Mouse (Mus musculus) neural tube, embryonic 14.5 days (tissue): Measurements from ENCODE around the gene Syncrip. TPM values are rescaled to one million over a fixed set of nuclear protein-coding genes. Genes with fewer than 3 reads are reported as not detected.
"Not testable (repeated sequence)": the region's sequence is repeated elsewhere in the genome, so short reads cannot be mapped to it uniquely, and the experiment has no call there.

ENCODE experiments used
- ATAC-seq: fragments of 200-750 bp; cut with Nextera tagmentation; 2 replicates; pipeline ENCODE4 v1.8.0; 2017; ENCODE audit warnings: low read depth, mild to moderate bottlenecking, moderate TSS enrichment, moderate library complexity
- H3K27ac ChIP-seq: fragments of 300-500 bp; sonication (generic); 2 replicates; pipeline ENCODE4 v1.5.1; 2014; ENCODE audit warnings: low read depth, mild to moderate bottlenecking, control low read depth, low read length, moderate library complexity, mixed read lengths
- H3K27me3 ChIP-seq: fragments of 300-500 bp; sonication (generic); 2 replicates; pipeline ENCODE4 v1.6.1; 2014; ENCODE audit warnings: low read length; ENCODE audit not compliant: control insufficient read depth, insufficient read depth
- H3K36me3 ChIP-seq: fragments of 300-500 bp; sonication (generic); 2 replicates; pipeline ENCODE4 v1.6.1; 2014; ENCODE audit warnings: low read length, mixed read lengths; ENCODE audit not compliant: control insufficient read depth, insufficient read depth
- H3K4me1 ChIP-seq: fragments of 300-500 bp; sonication (generic); 2 replicates; pipeline ENCODE4 v1.6.1; 2014; ENCODE audit warnings: low read length; ENCODE audit not compliant: control insufficient read depth, insufficient read depth
- H3K4me2 ChIP-seq: fragments of 300-500 bp; sonication (generic); 2 replicates; pipeline ENCODE4 v1.6.1; 2014; ENCODE audit warnings: mild to moderate bottlenecking, low read depth, low read length, control low read depth
- H3K4me3 ChIP-seq: fragments of 300-500 bp; sonication (generic); 2 replicates; pipeline ENCODE4 v1.5.1; 2014; ENCODE audit warnings: low read depth, low read length, control low read depth, mixed read lengths
- H3K9ac ChIP-seq: fragments of 300-500 bp; sonication (generic); replicated peaks from 2 replicates; pipeline ENCODE4 v1.6.1; 2014; ENCODE audit warnings: low read depth, mild to moderate bottlenecking, control low read depth, low read length, mixed read lengths
- H3K9me3 ChIP-seq: fragments of 300-500 bp; sonication (generic); 2 replicates; pipeline ENCODE4 v1.6.1; 2016; ENCODE audit warnings: low read length; ENCODE audit not compliant: control insufficient read depth
- WGBS: fragments of 180-500 bp; shearing (Covaris S2); extraction: QIAGEN DNeasy Blood & Tissue Kit; methylation state at CpG from one replicate; pipeline ENCODE4 v1.1.7; 2014; 5-methylcytosine and 5-hydroxymethylcytosine counted together
- polyA plus RNA-seq: library from polyadenylated mRNA; unstranded; fragments of >200 nt; fragmentation: Nextera tagmentation; extraction: Ambion mirVana; gene quantifications from 2 replicates; pipeline ENCODE4 v1.2.1, GENCODE M21; 2014

Gene Syncrip
- polyA plus RNA-seq, 1 experiment from 2014 or later = 86.6 TPM

GRCm38 (mm10) chr9:88500112-88500511 lies 17.7 kb upstream of the Syncrip start:
- Histone ChIP-seq H3K27ac (no peak overlapping the region), H3K4me1 (no peaks in the 10 kb centered on the region), H3K9ac (no peak overlapping the region), H3K4me2 (no peak overlapping the region), H3K27me3 (no peaks in the 10 kb centered on the region), H3K36me3 (no peaks in the 10 kb centered on the region), H3K9me3 (no peaks in the 10 kb centered on the region), H3K4me3 (no peak overlapping the region)
- WGBS = 79% methylated on average over 2 of the region's 2 CpGs
- ATAC-seq = no peak

- H3K4me2 ChIP-seq = no peak overlapping the region
- H3K27ac ChIP-seq = no peak overlapping the region
- H3K4me1 ChIP-seq = no peaks in the 10 kb centered on the region
- 81% methylated on average over 1 of the region's 1 CpGs for WGBS
- no peak overlapping the region for H3K9ac ChIP-seq
- no peak for ATAC-seq
- no peaks in the 10 kb centered on the region for H3K36me3 ChIP-seq
- no peaks in the 10 kb centered on the region for H3K9me3 ChIP-seq
- no peak overlapping the region for H3K4me3 ChIP-seq
- H3K27me3 ChIP-seq = no peaks in the 10 kb centered on the region
These were observed 10.1 kb upstream of the Syncrip start for GRCm38 (mm10) chr9:88492522-88492921.

- Histone ChIP-seq H3K36me3 (no peaks in the 10 kb centered on the region), H3K4me1 (peaks cover 13% of the 10 kb centered on the region), H3K4me3 (no peak overlapping the region), H3K27me3 (no peaks in the 10 kb centered on the region), H3K9ac (no peak overlapping the region), H3K27ac (no peak overlapping the region), H3K9me3 (no peaks in the 10 kb centered on the region), H3K4me2 (no peak overlapping the region)
- no peak for ATAC-seq
- 65% methylated on average over 6 of the region's 6 CpGs for WGBS
These were observed 2.2 kb upstream of the Syncrip start for GRCm38 (mm10) chr9:88484531-88484930.

GRCm38 (mm10) chr9:88482829-88483396 lies 539 bp upstream of the Syncrip start:
- H3K4me2 ChIP-seq = peak overlapping the region; percentile 56
- H3K36me3 ChIP-seq = no peaks in the 10 kb centered on the region; the same call in 1 of the 2 replicates
- H3K27ac ChIP-seq = peak overlapping the region; percentile 100
- no peaks in the 10 kb centered on the region for H3K9me3 ChIP-seq
- peak overlapping the region; percentile 97 for H3K4me3 ChIP-seq
- H3K4me1 ChIP-seq = peaks cover 13% of the 10 kb centered on the region
- under 1% methylated on average over 41 of the region's 52 CpGs for WGBS
- peak overlapping the region; percentile 94 for H3K9ac ChIP-seq
- ATAC-seq = no peak
- no peaks in the 10 kb centered on the region for H3K27me3 ChIP-seq

- Histone ChIP-seq H3K27me3 (no peaks in the 10 kb centered on the region), H3K36me3 (no peaks in the 10 kb centered on the region; the same call in 1 of the 2 replicates), H3K9ac (peak overlapping the region; percentile 94), H3K4me2 (peak overlapping the region; percentile 83; the same call in 1 of the 2 replicates), H3K4me1 (peaks cover 13% of the 10 kb centered on the region), H3K4me3 (peak overlapping the region; percentile 97), H3K27ac (peak overlapping the region; percentile 96), H3K9me3 (no peaks in the 10 kb centered on the region)
- 0% methylated on average over 34 of the region's 43 CpGs for WGBS
- peak; percentile 19; the same call in 1 of the 2 replicates for ATAC-seq
These were observed 598 bp downstream of the Syncrip start for GRCm38 (mm10) chr9:88481791-88482160.

GRCm38 (mm10) chr9:88481061-88481790 lies 1.1 kb downstream of the Syncrip start:
- Histone ChIP-seq H3K4me2 (peak overlapping the region; percentile 83), H3K27ac (peak overlapping the region; percentile 96), H3K27me3 (no peaks in the 10 kb centered on the region), H3K9ac (peak overlapping the region; percentile 94), H3K4me3 (peak overlapping the region; percentile 97), H3K4me1 (peaks cover 13% of the 10 kb centered on the region), H3K36me3 (peaks cover 2% of the 10 kb centered on the region), H3K9me3 (no peaks in the 10 kb centered on the region)
- no peak; the same call in 1 of the 2 replicates for ATAC-seq
- under 1% methylated on average over 63 of the region's 78 CpGs for WGBS

GRCm38 (mm10) chr9:88480120-88480519 lies 2.3 kb downstream of the Syncrip start:
- no peaks in the 10 kb centered on the region for H3K27me3 ChIP-seq
- no peaks in the 10 kb centered on the region for H3K9me3 ChIP-seq
- H3K4me3 ChIP-seq = peak overlapping the region; percentile 97
- H3K9ac ChIP-seq = peak overlapping the region; percentile 94; the same call in 1 of the 2 replicates
- WGBS = 6% methylated on average over 1 of the region's 1 CpGs
- H3K36me3 ChIP-seq = peaks cover 11% of the 10 kb centered on the region
- no peak overlapping the region for H3K27ac ChIP-seq
- peak overlapping the region; percentile 83 for H3K4me2 ChIP-seq
- H3K4me1 ChIP-seq = peaks cover 13% of the 10 kb centered on the region
- ATAC-seq = no peak

- H3K4me2 ChIP-seq = no peak overlapping the region
- H3K9ac ChIP-seq = no peak overlapping the region
- H3K36me3 ChIP-seq = peaks cover 32% of the 10 kb centered on the region
- WGBS = 39% methylated on average over 1 of the region's 1 CpGs
- no peak overlapping the region for H3K4me3 ChIP-seq
- no peaks in the 10 kb centered on the region for H3K9me3 ChIP-seq
- ATAC-seq = no peak
- no peaks in the 10 kb centered on the region for H3K27me3 ChIP-seq
- H3K4me1 ChIP-seq = peaks cover 8% of the 10 kb centered on the region
- no peak overlapping the region for H3K27ac ChIP-seq
These were observed 6.2 kb downstream of the Syncrip start for GRCm38 (mm10) chr9:88476138-88476537.

GRCm38 (mm10) chr9:88461017-88461416 lies 21.4 kb downstream of the Syncrip start:
- not testable (repeated sequence) for H3K27me3 ChIP-seq, ATAC-seq, H3K4me3 ChIP-seq, H3K9ac ChIP-seq, H3K9me3 ChIP-seq, H3K4me2 ChIP-seq, H3K4me1 ChIP-seq, H3K27ac ChIP-seq
- WGBS = 83% methylated on average over 4 of the region's 4 CpGs
- peaks cover 31% of the 10 kb centered on the region for H3K36me3 ChIP-seq
